Mouse (Mus musculus) megakaryocyte-erythroid progenitor cell, adult 5-6 weeks (primary cell): Measurements from ENCODE around the gene Pafah1b1. TPM values are rescaled to one million over a fixed set of nuclear protein-coding genes. Genes with fewer than 3 reads are reported as not detected.

Experiments
- ATAC-seq: replicated peaks from 2 replicates; pipeline ENCODE4 v1.8.0; 2016; ENCODE audit warnings: mild to moderate bottlenecking, inconsistent platforms; ENCODE audit not compliant: severe bottlenecking, poor library complexity, low FRiP score, low TSS enrichment
- total RNA-seq, 2 experiments: library from RNA; stranded (forward) in 1 of 2; stranded (reverse) in 1 of 2; fragments of 200-1000, 215-1000 nt in 1 of 2; fragments of >200 nt in 1 of 2; fragmentation: Nextera tagmentation in 1 of 2; gene quantifications; 2 replicates each; pipeline ENCODE4 v1.2.3; 2014 to 2017

Pafah1b1 gene
- total RNA-seq, 2 experiments from 2014 or later, result 43.9 to 46.5 TPM

- ATAC-seq, result peak; percentile 83
Measured at GRCm38 (mm10) chr11:74637971-74638790, 86.3 kb downstream of the Pafah1b1 start.

- ATAC-seq, result no peak
Measured at GRCm38 (mm10) chr11:74637486-74637885, 87.0 kb downstream of the Pafah1b1 start.

- ATAC-seq, result peak; percentile 66
Measured at GRCm38 (mm10) chr11:74634490-74635275, 89.8 kb downstream of the Pafah1b1 start.

- ATAC-seq, result no peak
Measured at GRCm38 (mm10) chr11:74631880-74632789, 92.3 kb downstream of the Pafah1b1 start.

GRCm38 (mm10) chr11:74627481-74627880 lies 97.0 kb downstream of the Pafah1b1 start:
- ATAC-seq, result no peak

GRCm38 (mm10) chr11:74625333-74625732 lies 99.1 kb downstream of the Pafah1b1 start:
- ATAC-seq, result no peak

Other genes with a start within 250 kb of the Pafah1b1 start
- 1.5 and 2.3 TPM in 2 replicates for gene Rap1gap2, start 113.8 kb downstream of the Pafah1b1 start, total RNA-seq (2014; fragmentation: Nextera tagmentation)
- gene Rap1gap2, start 113.8 kb downstream of the Pafah1b1 start, total RNA-seq (2017), result 1.6 and 2.6 TPM in 2 replicates
- 0.66 TPM in 1 of 2 replicates, not detected in the other for gene Ccdc92b, start 105.1 kb downstream of the Pafah1b1 start, total RNA-seq (2014; fragmentation: Nextera tagmentation)
- gene Ccdc92b, start 105.1 kb downstream of the Pafah1b1 start, total RNA-seq (2017), result 0.57 TPM in 1 of 2 replicates, not detected in the other
- gene Cluh, start 75.2 kb downstream of the Pafah1b1 start, total RNA-seq (2014; fragmentation: Nextera tagmentation), result 90.8 and 92.3 TPM in 2 replicates
- 42.9 and 64.3 TPM in 2 replicates for gene Cluh, start 75.2 kb downstream of the Pafah1b1 start, total RNA-seq (2017)
- gene Mettl16, start 46.2 kb upstream of the Pafah1b1 start, total RNA-seq (2014; fragmentation: Nextera tagmentation), result 18.0 and 36.3 TPM in 2 replicates
- gene Mettl16, start 46.2 kb upstream of the Pafah1b1 start, total RNA-seq (2017), result 43.1 and 44.7 TPM in 2 replicates
- 9.1 and 17.1 TPM in 2 replicates for gene Mnt, start 106.2 kb upstream of the Pafah1b1 start, total RNA-seq (2014; fragmentation: Nextera tagmentation)
- gene Mnt, start 106.2 kb upstream of the Pafah1b1 start, total RNA-seq (2017), result 2.6 and 3.6 TPM in 2 replicates
- 8.3 and 10.3 TPM in 2 replicates for gene Sgsm2, start 172.4 kb upstream of the Pafah1b1 start, total RNA-seq (2014; fragmentation: Nextera tagmentation)
- 3.1 and 10.1 TPM in 2 replicates for gene Sgsm2, start 172.4 kb upstream of the Pafah1b1 start, total RNA-seq (2017)
- gene Tsr1, start 173.4 kb upstream of the Pafah1b1 start, total RNA-seq (2014; fragmentation: Nextera tagmentation), result 80.0 and 80.7 TPM in 2 replicates
- gene Tsr1, start 173.4 kb upstream of the Pafah1b1 start, total RNA-seq (2017), result 139 and 154 TPM in 2 replicates
- 39.9 and 41.6 TPM in 2 replicates for gene Smg6, start 201.2 kb upstream of the Pafah1b1 start, total RNA-seq (2014; fragmentation: Nextera tagmentation)
- 41.3 and 49.0 TPM in 2 replicates for gene Smg6, start 201.2 kb upstream of the Pafah1b1 start, total RNA-seq (2017)
- gene Srr, start 201.3 kb upstream of the Pafah1b1 start, total RNA-seq (2014; fragmentation: Nextera tagmentation), result 6.9 and 9.7 TPM in 2 replicates
- gene Srr, start 201.3 kb upstream of the Pafah1b1 start, total RNA-seq (2017), result 4.9 and 7.4 TPM in 2 replicates